Mouse (Mus musculus) testis, adult 10 weeks (tissue): ENCODE data around the gene Gstm2. TPM values are rescaled to one million over a fixed set of nuclear protein-coding genes. Genes with fewer than 3 reads are reported as not detected.

Experiments used
- polyA plus RNA-seq: library from polyadenylated mRNA; stranded (reverse); fragments of 350-450 nt; fragmentation: Illumina TruSeq; extraction: RNeasy Lipid Tissue Mini Kit (QIAGEN cat#74804); gene quantifications from one replicate; pipeline ENCODE4 v1.2.3, GENCODE M21; 2014; ENCODE audit warnings: low read depth, low replicate concordance

Gstm2 gene
- polyA plus RNA-seq = 222 TPM

DNA sequence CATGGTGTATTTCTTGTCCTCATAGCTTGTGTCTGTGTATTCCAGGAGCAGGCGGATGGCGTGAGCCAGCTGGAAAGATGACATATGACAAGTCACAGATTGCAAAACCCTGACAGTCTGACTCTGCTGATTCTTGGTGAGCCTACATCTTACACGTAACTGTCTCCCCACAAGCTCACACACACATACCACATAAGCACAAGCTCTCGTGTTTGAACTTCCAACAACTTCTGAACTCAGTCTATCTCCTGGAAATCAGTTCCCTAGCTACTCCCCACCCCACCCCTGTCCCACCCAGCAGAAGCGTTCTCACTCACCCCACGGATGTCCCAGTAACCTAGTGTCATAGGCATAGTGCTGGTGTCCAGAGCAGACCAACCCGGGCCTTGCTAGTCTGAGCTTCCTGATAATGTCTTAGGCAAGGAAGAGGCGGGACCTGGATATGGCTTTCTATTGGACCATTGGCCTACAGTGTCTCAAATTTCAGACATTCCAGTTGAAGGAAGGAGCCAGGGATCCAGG, at the start of gene Gstm2:
Gene Gstm2, minus strand, starts transcription at position 413 of the 522 bp plus-strand sequence.

DNA sequence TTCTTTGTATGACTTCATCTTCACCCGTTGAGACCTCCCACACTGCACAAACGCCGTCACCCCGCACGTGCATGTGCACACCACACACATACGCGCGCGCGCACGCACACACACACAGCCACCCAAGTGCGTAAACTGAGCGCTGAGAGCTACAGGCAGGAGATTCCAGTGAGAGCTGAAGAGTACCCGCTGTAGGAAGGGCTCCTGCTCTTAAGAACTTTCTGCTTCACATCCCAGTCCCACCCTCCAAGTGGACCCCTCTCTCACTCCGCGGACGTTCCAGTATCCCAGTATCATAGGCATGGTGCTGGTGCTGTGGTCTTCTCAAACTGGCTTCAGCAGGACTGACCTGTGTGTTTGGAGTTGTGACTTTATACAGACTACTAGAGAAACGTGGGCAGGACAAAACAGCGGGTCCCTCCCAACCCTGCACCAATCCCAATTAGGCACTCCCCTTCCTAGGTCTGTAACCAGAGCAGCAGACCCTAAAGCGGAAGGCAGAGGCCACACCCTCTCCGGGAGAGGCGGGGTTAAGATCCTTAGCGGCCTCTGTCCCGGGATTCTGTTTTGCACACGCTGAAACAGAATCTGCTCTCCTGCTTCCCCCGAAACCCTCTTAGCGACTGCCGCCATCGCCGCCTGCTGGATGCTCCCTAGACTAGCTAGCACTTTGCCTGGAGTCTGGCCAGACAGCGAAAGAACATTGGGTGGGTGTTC, 31.4 kb upstream of the Gstm2 start, which contains the start of gene Gstm1:
Gene Gstm1, minus strand, starts transcription at position 501 of the 717 bp plus-strand sequence.

DNA sequence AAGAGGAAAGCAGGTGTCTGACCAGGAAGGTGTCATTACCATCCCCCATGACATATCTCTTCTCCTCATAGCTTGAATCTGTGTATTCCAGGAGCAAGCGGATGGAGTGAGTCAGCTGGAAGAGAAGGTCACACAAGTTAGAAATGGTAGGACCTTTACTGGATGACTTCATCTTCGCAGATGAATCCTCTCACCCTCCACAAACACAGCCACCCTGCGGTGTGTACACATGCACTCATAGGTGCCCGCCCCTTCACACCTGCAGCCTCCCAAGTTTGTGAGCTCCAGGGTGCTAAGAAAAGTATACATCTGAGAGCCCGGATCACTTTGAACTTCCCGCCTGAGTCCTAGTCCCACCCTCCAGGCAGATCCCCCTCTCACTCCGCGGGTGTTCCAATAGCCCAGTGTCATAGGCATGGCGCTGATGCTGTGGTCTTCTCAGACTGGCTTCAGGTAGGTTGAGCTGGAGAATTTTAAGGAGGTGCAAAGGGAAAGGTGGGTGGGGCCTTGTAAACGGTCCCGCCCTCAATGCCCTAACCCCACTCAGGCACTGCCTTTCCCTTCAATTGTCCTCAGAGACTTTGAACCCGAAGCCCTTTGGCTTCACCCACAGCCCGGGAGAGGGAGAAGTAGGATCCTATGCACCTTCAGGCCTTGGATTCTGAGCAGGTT, 17.4 kb downstream of the Gstm2 start, which contains the start of gene Gstm3:
Gene Gstm3, minus strand, starts transcription at position 560 of the 672 bp plus-strand sequence.

DNA sequence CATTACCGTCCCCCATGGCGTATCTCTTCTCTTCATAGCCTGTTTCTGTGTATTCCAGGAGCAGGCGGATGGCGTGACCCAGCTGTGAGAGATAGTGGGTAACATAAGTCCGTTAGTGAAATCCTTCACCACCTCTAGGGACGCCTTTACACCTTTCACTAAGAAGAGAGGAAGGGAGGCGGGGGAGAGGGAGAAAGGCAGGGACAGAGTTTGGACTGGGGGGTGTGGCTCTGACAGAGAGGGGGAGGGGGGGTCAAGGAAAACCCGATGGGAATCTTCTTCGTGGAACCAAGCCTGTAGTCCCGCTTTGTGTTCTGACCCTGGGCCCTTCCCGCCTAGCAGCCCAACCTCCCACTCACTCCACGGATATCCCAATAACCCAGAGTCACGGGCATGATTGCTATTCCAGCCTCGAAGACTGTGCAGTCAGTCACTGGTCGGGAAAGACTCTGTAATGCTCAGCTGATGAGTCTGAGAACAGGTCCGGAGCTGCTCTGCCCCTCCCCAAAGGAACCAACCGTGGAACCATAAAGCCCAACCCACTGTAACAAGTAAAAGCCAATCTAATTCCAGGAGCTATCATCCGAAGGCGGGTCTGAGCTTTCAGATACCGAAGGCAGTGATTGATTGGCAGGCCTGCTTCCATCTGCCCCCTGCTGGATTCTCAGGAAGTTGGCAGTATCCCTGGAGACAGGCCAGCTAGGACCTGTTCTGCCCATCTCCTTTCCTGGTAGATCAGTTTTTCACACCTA, 42.8 kb downstream of the Gstm2 start, which contains the start of gene Gstm6:
Gene Gstm6, minus strand, starts transcription at position 511 of the 752 bp plus-strand sequence.

Other genes with a start within 250 kb of the Gstm2 start
- 2.3 TPM for gene Csf1, start 226.0 kb downstream of the Gstm2 start, polyA plus RNA-seq
- 7.9 TPM for gene Eps8l3, start 109.2 kb downstream of the Gstm2 start, polyA plus RNA-seq
- gene Gstm5, start 90.6 kb downstream of the Gstm2 start, polyA plus RNA-seq = 3,284 TPM
- gene Gstm7, start 54.6 kb downstream of the Gstm2 start, polyA plus RNA-seq = 22.5 TPM
- 56.0 TPM for gene Gstm6, start 42.7 kb downstream of the Gstm2 start, polyA plus RNA-seq
- not detected for gene Gstm3, start 17.2 kb downstream of the Gstm2 start, polyA plus RNA-seq
- gene Gstm1, start 31.5 kb upstream of the Gstm2 start, polyA plus RNA-seq = 104 TPM
- gene Gstm4, start 58.4 kb upstream of the Gstm2 start, polyA plus RNA-seq = 2.7 TPM
- gene Ampd2, start 100.2 kb upstream of the Gstm2 start, polyA plus RNA-seq = 1.7 TPM
- gene Gnat2, start 106.3 kb upstream of the Gstm2 start, polyA plus RNA-seq = 0.90 TPM
- gene Gnai3, start 159.7 kb upstream of the Gstm2 start, polyA plus RNA-seq = 93.3 TPM
- 0.38 TPM for gene Gpr61, start 168.4 kb upstream of the Gstm2 start, polyA plus RNA-seq
- 0.43 TPM for gene Amigo1, start 199.9 kb upstream of the Gstm2 start, polyA plus RNA-seq
- 1.4 TPM for gene Cyb561d1, start 214.8 kb upstream of the Gstm2 start, polyA plus RNA-seq
- 0.85 TPM for gene Atxn7l2, start 224.5 kb upstream of the Gstm2 start, polyA plus RNA-seq
- gene Sypl2, start 240.2 kb upstream of the Gstm2 start, polyA plus RNA-seq = 0.17 TPM